Mouse (Mus musculus): ENCODE results near the gene Tas2r113.

Tas2r113 gene

DNA sequence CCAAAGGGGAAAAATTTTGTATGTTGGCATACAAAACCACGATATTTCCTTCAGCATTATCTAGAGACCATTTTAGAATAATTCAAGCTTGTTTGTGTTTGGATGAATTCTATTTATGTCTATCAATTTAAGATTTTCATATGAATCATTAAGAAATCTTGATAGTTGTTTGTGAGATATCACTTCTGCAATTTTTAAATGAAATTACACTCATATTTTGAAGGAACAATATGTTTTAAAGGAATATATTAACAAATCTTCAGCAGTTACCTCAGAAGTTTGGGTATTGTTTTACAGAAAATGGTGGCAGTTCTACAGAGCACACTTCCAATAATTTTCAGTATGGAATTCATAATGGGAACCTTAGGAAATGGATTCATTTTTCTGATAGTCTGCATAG is at the start of gene Tas2r113:
Gene Tas2r113, plus strand, starts transcription at position 301 of the 400 bp plus-strand sequence.
- no peak for DNase-seq (ENCODE audit: low read depth, low spot score)

DNA sequence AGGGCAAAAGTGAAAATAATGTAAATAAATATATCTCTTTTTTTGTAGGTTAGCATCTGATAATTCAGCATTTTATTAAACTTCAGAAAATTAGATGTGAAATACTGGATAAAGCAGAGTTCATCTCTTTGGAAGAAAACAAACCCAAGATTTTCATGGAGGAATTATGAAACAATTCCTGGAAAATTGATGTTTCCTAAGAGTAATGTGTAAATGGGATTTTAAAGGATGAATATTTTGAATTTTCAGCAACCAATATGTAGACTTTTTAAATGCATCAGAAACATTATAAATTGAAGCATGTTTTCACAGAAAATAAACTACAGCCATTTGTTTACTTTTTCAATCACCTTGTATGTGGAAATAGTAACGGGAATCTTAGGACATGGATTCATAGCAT is 46.0 kb upstream of the Tas2r113 start, which contains the start of gene Tas2r123:
Gene Tas2r123, plus strand, starts transcription at position 301 of the 400 bp plus-strand sequence.
- no peak for DNase-seq (ENCODE audit: low read depth, low spot score)

DNA sequence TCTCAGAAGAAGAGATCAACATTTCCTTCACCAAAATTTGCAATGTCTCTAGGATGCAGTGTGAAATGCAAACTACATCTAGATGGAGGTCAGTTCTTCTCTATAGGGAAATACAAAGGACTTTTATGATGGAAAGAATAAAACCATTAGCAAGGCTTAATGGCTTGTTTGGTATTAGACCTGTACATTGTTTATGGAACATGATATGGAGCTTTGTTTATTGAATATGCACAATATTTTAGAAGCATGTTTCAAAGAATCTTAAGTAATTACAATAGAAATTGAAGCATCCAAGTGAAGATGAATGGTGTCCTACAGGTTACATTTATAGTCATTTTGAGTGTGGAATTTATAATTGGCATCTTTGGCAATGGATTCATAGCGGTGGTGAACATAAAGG is 37.7 kb upstream of the Tas2r113 start, which contains the start of gene Tas2r116:
Gene Tas2r116, plus strand, starts transcription at position 301 of the 400 bp plus-strand sequence.
- no peak for DNase-seq (ENCODE audit: low read depth, low spot score)

GRCm38 (mm10) chr6:132867708-132868107 is 25.1 kb upstream of the Tas2r113 start, which contains the start of gene Tas2r110:
Tas2r110 (plus strand) TSS chr6:132868008.
- DNase-seq (ENCODE audit: low read depth, low spot score), result no peak

- no peak for DNase-seq (ENCODE audit: low read depth, low spot score)
These were observed 16.5 kb downstream of the Tas2r113 start, which contains the start of gene Tas2r125 for GRCm38 (mm10) chr6:132909351-132909750. Tas2r125 (plus strand) TSS chr6:132909651.

DNA sequence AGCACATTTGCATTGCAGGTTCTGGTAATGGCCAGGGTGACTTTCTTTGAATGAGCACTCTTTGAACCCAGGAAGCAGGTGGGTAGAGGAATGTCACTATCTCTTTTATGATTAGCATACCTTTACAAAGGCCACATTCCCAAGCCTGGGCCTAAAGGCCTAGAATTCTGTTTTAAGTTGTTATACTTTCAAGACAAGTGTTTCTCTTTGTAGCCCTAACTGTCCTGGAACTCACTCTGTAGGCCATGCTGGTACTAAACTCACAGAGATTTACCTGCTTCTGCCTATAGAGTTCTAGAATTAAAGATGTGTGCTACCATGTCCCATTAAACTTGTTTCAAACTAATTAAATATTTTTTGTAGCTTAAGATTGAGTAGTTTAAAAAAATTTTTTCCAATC is 48.6 kb downstream of the Tas2r113 start:
- peak; percentile 55 for DNase-seq (ENCODE audit: low read depth, low spot score)

Data from ZHBTc4 (cell line).